Mouse (Mus musculus): ENCODE measurements around the gene Elavl3. TPM values are rescaled to one million over a fixed set of nuclear protein-coding genes. Genes with fewer than 3 reads are reported as not detected.
A peak's percentile ranks its signal among the peaks of the same experiment; 100 is the strongest.

Elavl3 gene
- 11.2 and 14.8 TPM in 2 replicates for polyA plus RNA-seq (2016; fragmentation: Nextera tagmentation; extraction: Ambion mirVana)

DNA sequence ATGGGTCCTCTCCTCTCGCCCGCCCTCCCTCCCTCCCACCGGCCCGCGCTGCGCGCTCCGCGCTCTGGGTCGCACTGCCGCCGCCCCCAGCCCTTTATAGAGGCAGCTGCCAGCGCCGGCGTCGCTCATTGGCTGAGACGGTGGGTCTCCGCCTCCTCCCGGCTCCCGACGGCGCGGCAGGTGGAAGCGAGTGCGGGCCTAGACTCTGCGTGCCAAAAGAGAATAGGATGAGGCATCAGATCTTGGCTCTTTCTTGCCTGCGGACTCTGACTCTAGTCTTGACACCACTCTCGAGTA lies at the start of gene Elavl3:
TSS of gene Elavl3 (minus strand) at position 66 of the 297 bp plus-strand sequence.
- H3K36me3 ChIP-seq (replicated peaks): peaks cover 6% of the 10 kb centered on the region
- peak; percentile 79 for DNase-seq (ENCODE audit: extremely low spot score, low spot score)
- H3K27ac ChIP-seq: peak within 1 kb of the TSS; percentile 87
- peaks cover 60% of the 10 kb centered on the region for H3K4me1 ChIP-seq
- H3K27me3 ChIP-seq (ENCODE audit: poor library complexity, severe bottlenecking): peaks cover 84% of the 10 kb centered on the region
- no peaks in the 10 kb centered on the region for H3K9me3 ChIP-seq
- WGBS: 1% methylated on average over 26 of the region's 28 CpGs
- H3K4me3 ChIP-seq: peak within 1 kb of the TSS; percentile 74

DNA sequence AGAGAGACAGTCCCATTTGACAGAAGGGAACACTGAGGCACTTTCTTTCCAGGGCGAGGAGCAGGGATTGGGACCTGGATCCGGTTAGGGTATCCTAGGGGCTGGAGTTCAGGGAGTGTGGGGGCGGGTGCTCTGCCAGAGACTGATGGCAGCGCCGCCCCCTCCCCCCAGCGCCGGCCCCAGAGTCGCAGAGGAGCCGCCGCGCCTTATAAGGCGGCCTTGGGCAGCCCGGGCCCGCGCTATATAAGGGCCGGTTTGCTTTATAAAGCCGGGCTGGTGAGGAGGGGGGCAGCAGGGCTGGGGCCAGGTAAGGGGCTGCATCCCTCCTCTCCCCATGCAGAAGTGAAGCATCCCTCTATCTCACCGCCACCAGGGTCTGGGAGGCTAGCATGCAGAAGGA lies 48.1 kb upstream of the Elavl3 start:
- no peak overlapping the region for H3K4me3 ChIP-seq
- 6% methylated on average over 18 of the region's 18 CpGs for WGBS
- DNase-seq (ENCODE audit: extremely low spot score, low spot score): no peak

DNA sequence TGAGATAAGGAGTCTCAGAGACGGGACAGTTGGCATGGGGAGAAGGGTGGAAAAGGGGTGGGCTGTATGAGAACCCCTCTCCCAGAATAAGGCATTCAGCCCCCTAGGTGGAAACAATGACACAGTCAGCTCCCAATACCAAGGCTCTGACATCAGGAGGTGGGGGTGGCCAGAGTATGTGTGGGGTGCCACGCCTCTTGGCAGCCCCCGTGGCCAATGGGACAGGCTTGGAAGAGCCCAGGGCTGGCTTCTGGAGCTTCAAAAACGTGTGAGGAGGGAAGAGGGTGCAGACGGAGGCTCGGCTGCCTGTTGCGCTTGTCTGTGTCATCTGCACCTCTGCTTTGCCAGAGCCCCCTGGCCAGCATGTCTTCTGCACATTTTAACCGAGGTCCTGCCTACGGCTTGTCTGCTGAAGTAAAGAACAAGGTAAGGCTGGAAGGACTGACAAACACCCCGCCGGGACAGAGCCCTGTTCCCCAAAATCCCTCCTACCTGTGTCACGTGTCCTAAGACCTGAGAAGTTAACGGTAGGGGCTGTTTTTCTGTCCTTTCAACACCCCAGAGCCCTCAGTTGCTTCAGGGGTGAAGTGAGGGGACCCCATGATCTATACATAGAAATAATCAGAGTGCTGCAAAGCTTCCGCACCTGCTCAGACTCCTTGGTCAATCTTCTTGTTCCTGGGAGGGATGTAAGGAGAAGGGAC lies 47.3 kb upstream of the Elavl3 start, which contains the start of gene Cnn1:
TSS of gene Cnn1 (plus strand) at position 224 of the 704 bp plus-strand sequence.
- Histone ChIP-seq H3K4me1 (peaks cover 19% of the 10 kb centered on the region), H3K4me3 (no peak within 1 kb of the TSS; the same call in 1 of the 2 replicates), H3K27me3 (ENCODE audit: poor library complexity, severe bottlenecking) (peaks cover 66% of the 10 kb centered on the region), H3K9me3 (no peaks in the 10 kb centered on the region), H3K36me3 (replicated peaks) (no peaks in the 10 kb centered on the region), H3K27ac (no peak within 1 kb of the TSS)
- 8% methylated on average over 14 of the region's 14 CpGs for WGBS
- DNase-seq (ENCODE audit: extremely low spot score, low spot score): no peak

More for the DNA sequence above, 48.1 kb upstream of the Elavl3 start:
- H3K36me3 ChIP-seq (replicated peaks): no peaks in the 10 kb centered on the region
- no peaks in the 10 kb centered on the region for H3K9me3 ChIP-seq
- H3K27ac ChIP-seq: no peak overlapping the region
- H3K4me1 ChIP-seq: peaks cover 19% of the 10 kb centered on the region
- peaks cover 61% of the 10 kb centered on the region for H3K27me3 ChIP-seq (ENCODE audit: poor library complexity, severe bottlenecking)

DNA sequence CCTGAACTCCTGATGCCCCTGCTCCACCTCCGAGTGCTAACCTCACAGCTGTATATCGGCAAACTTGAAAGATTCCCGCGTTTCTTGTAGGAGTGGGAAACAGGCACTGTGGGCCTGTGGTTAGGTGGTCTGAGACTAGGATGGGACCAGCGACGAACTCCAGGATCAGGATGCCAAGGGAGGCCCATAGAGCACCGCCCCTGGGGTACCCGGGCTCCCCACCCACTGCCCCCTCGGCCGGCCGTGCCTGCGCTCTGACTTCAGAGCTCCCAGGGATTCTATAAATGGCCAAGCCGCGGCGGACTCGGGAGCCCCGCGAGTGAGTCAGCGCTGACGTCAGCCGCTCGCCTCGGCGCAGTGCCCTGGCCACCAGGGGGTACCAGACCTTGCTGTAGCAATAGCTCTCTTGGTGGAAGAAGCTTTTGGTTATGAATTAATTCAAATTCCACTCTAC lies 44.1 kb upstream of the Elavl3 start:
- H3K27me3 ChIP-seq (ENCODE audit: poor library complexity, severe bottlenecking): peaks cover 61% of the 10 kb centered on the region
- peaks cover 19% of the 10 kb centered on the region for H3K4me1 ChIP-seq
- H3K9me3 ChIP-seq: no peaks in the 10 kb centered on the region
- WGBS: 5% methylated on average over 24 of the region's 24 CpGs
- peak overlapping the region; percentile 86 for H3K27ac ChIP-seq
- no peaks in the 10 kb centered on the region for H3K36me3 ChIP-seq (replicated peaks)
- peak overlapping the region; percentile 55 for H3K4me3 ChIP-seq
- peak; percentile 78 for DNase-seq (ENCODE audit: extremely low spot score, low spot score)

DNA sequence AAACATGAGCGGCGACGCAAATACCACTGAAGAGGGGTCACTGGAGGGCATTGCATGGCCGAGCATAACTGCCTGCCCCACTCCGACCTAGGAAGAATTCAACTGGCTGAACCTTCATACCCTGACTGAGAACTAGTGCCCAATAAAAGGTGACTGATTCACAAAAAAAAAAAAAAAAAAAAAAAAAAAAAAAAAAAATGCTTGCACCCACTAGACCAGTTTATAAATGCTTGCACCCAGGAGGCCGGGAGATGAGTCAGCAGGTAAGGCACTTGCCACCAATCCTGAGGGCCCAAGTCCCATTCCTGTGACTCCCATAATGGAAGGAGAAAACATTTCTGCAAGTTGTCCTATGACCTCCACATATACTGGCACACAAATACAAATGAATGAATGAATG lies 40.9 kb upstream of the Elavl3 start:
- H3K27me3 ChIP-seq (ENCODE audit: poor library complexity, severe bottlenecking): peaks cover 30% of the 10 kb centered on the region
- H3K9me3 ChIP-seq: no peaks in the 10 kb centered on the region
- no peaks in the 10 kb centered on the region for H3K36me3 ChIP-seq (replicated peaks)
- no peak overlapping the region for H3K27ac ChIP-seq
- DNase-seq (ENCODE audit: extremely low spot score, low spot score): no peak
- WGBS: 90% methylated on average over 6 of the region's 6 CpGs
- no peak overlapping the region for H3K4me3 ChIP-seq
- H3K4me1 ChIP-seq: peaks cover 7% of the 10 kb centered on the region; the same call in 1 of the 2 replicates

GRCm38 (mm10) chr9:22089986-22090385 lies 38.2 kb upstream of the Elavl3 start:
- no peaks in the 10 kb centered on the region for H3K9me3 ChIP-seq
- H3K4me1 ChIP-seq: peaks cover 7% of the 10 kb centered on the region
- no peak overlapping the region for H3K27ac ChIP-seq
- 90% methylated on average over 7 of the region's 7 CpGs for WGBS
- no peaks in the 10 kb centered on the region for H3K36me3 ChIP-seq (replicated peaks)
- DNase-seq (ENCODE audit: extremely low spot score, low spot score): no peak
- H3K27me3 ChIP-seq (ENCODE audit: poor library complexity, severe bottlenecking): peaks cover 11% of the 10 kb centered on the region
- no peak overlapping the region for H3K4me3 ChIP-seq

DNA sequence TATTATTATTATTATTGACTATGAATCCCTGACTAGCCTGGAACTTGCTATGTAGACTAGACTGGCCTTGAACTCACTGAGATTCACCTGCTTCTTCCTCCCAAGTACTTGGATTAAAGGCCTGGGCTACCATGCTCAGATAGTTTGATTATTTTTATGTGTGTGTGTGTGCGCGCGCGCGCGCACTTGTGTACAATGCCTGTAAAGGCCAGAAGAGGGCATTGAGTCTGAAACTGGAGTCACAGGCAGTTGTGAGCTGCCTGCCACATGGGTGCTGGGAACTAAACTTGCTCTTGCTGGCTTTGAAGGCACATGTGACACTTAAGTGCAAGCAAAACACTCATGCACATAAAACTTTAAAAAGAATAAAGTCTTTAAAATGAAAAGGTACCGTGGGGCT lies 37.5 kb upstream of the Elavl3 start:
- Histone ChIP-seq H3K4me3 (no peak overlapping the region), H3K27ac (no peak overlapping the region), H3K27me3 (ENCODE audit: poor library complexity, severe bottlenecking) (peaks cover 5% of the 10 kb centered on the region; the same call in 1 of the 2 replicates), H3K4me1 (peaks cover 13% of the 10 kb centered on the region), H3K36me3 (replicated peaks) (no peaks in the 10 kb centered on the region), H3K9me3 (no peaks in the 10 kb centered on the region)
- 94% methylated on average over 7 of the region's 7 CpGs for WGBS
- no peak for DNase-seq (ENCODE audit: extremely low spot score, low spot score)

DNA sequence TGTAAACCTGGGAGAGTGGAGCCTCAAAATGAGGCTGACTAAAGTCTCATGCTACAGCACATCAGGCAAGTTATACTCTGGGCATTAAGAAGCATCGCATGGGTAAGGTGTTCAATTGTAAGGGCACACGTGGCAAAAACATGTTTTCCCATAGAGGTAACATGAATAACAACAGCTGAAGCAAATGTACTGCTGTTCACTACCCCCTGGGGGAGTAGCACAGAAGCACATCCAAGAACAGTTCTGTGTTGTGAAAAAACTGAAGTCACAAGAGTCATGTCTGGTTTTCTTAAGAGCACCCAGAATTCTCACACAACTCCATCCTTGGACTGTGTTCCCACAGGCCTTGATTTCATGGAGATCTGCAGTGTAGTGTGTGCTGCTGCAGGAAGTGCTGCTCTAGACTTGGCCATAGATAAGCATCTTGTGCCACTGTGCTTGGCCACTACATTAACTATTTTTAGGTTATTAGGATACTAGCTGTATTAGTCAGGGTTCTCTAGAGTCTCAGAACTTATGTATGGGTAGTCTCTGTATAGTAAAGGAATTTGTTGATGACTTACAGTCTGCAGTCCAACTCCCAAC lies 35.3 kb upstream of the Elavl3 start:
- Histone ChIP-seq H3K27ac (no peak overlapping the region), H3K36me3 (replicated peaks) (peaks cover 6% of the 10 kb centered on the region), H3K9me3 (no peaks in the 10 kb centered on the region), H3K4me3 (no peak overlapping the region), H3K27me3 (ENCODE audit: poor library complexity, severe bottlenecking) (no peaks in the 10 kb centered on the region), H3K4me1 (peaks cover 13% of the 10 kb centered on the region)
- no peak for DNase-seq (ENCODE audit: extremely low spot score, low spot score)
- 80% methylated on average over 2 of the region's 2 CpGs for WGBS

GRCm38 (mm10) chr9:22086012-22086411 lies 34.2 kb upstream of the Elavl3 start:
- peaks cover 9% of the 10 kb centered on the region for H3K36me3 ChIP-seq (replicated peaks)
- no peak for DNase-seq (ENCODE audit: extremely low spot score, low spot score)
- WGBS: 89% methylated on average over 6 of the region's 6 CpGs
- H3K27me3 ChIP-seq (ENCODE audit: poor library complexity, severe bottlenecking): no peaks in the 10 kb centered on the region
- H3K4me3 ChIP-seq: peak overlapping the region; percentile 87
- H3K9me3 ChIP-seq: no peaks in the 10 kb centered on the region
- H3K27ac ChIP-seq: peak overlapping the region; percentile 84; the same call in 1 of the 2 replicates
- peaks cover 13% of the 10 kb centered on the region for H3K4me1 ChIP-seq

DNA sequence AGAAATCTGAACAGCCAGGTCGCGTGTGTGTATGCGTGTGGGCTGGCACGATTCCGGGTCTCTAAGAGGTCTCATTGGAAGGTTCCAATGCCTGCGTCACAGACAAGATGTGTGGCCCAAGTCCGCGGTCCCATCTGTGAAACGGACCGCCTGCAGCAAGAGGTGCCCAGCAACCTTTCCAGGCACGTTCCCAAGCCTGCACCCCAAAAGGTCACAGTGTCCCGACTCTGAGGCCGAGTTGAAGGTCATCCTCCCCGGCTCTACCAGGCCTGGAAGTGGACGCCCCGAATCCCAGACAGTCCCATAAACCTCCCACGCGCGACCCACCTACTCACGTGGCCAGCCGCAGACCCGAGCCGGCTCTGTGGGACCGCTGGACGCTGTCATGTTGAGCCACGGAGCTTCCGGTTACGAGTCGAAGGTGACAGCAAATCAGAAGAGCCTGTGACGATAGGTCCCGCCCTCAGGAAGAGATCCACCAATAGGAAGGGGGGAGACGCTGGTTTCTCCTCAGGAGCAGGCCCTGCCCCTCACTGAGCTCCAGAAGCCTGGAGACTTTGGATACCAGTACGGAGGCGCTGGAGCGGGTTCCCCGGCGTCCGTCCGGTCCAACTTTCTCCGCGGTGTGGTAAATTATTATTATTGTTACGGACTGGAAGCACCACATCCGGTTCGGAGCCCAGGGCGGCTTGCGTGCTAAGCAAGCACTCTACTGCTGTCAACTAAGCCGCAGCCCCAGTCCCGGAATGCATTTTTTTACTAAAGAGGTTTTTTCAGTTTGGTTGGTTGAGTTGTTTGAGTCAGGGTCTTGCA lies 33.4 kb upstream of the Elavl3 start, which contains the start of gene Ecsit:
TSS of gene Ecsit (minus strand) at position 417 of the 813 bp plus-strand sequence.
- Histone ChIP-seq H3K36me3 (replicated peaks) (peaks cover 12% of the 10 kb centered on the region), H3K9me3 (no peaks in the 10 kb centered on the region), H3K27ac (peak within 1 kb of the TSS; percentile 84), H3K4me3 (peak within 1 kb of the TSS; percentile 87), H3K4me1 (peaks cover 13% of the 10 kb centered on the region), H3K27me3 (ENCODE audit: poor library complexity, severe bottlenecking) (no peaks in the 10 kb centered on the region)
- DNase-seq (ENCODE audit: extremely low spot score, low spot score): peak; percentile 93
- under 1% methylated on average over 48 of the region's 48 CpGs for WGBS

DNA sequence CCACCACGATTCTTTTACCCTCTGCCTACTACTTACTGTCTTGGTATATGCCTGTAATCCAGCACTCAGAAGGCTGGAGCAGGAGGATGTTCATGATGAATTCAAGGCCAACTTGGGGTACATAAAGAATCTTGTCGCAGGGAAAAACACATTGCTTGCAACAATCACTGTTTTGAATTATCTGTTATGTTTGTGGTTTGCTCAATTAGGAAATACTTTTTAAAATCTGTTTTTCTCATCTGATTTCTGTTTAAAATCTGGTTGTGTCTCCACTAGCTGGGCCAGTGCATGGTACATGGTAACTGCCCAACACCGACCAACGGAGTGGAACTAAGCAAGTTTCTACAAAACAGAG lies 32.8 kb upstream of the Elavl3 start:
- Histone ChIP-seq H3K9me3 (no peaks in the 10 kb centered on the region), H3K36me3 (replicated peaks) (peaks cover 17% of the 10 kb centered on the region), H3K27ac (peak overlapping the region; percentile 84), H3K4me1 (peaks cover 13% of the 10 kb centered on the region), H3K4me3 (peak overlapping the region; percentile 87), H3K27me3 (ENCODE audit: poor library complexity, severe bottlenecking) (no peaks in the 10 kb centered on the region)
- WGBS: 36% methylated on average over 4 of the region's 4 CpGs
- no peak for DNase-seq (ENCODE audit: extremely low spot score, low spot score)

DNA sequence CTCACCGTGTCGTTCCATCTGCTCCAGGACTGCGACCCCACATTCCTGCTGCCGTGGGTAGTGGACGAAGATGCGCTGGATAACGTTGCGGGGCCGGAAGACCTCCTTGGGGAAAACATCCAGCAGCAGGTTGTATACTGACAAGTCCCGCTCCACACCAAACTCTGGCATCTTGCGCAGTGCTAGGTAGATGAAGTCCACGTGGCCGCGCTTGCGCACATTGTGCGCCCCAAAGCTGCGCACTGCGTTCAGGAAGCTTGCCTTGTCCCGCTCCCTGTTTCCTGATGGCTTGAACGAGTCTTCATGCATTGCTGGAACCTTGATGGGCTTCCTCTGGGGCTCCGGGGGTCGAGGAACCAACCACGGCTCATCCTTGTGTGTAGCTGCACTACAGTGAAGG lies 24.4 kb upstream of the Elavl3 start:
- Histone ChIP-seq H3K4me1 (peaks cover 10% of the 10 kb centered on the region), H3K27me3 (ENCODE audit: poor library complexity, severe bottlenecking) (no peaks in the 10 kb centered on the region), H3K4me3 (no peak overlapping the region), H3K9me3 (no peaks in the 10 kb centered on the region), H3K36me3 (replicated peaks) (peaks cover 49% of the 10 kb centered on the region), H3K27ac (no peak overlapping the region)
- DNase-seq (ENCODE audit: extremely low spot score, low spot score): no peak
- WGBS: 95% methylated on average over 23 of the region's 23 CpGs

All from forebrain, embryonic 10.5 days (tissue).